Mouse (Mus musculus) lung, postnatal 10 days (tissue): Measurements from ENCODE around the gene Ccnl1.

Experiments
- DNase-seq: peaks from one replicate; pipeline ENCODE4 v3.0.0; 2021

The Ccnl1 gene

DNA sequence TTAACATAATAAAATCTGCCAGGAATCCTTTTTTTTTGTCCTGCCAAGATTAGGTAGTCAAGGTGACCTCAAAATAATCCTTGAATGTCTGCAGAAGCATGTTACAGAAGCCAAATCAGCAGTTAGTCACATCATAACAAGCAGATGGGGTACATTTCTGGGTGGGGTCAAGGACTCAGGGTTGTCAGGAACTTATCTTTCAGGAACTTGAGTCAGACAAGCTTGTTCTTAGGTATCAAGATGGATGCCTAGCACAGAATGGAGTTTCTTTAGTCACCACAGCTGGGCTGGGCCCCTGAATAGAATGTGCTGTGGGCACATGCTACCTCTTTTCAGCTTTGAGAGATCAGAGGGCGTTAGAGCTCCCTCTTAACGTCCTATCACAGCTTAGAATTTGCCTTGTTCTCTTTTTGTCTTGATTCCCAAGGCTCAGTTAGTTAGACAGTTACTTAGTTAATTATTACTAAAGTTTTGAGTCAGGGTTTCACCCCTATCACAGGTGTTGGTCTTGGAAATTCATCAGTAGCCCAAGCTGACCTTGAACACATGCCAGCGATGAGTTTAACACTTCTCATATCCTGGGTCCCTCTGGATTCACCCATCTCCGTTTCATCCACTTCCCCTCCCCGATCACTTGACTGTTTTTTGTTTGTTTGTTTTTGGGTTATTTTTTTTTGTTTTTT is 32.9 kb downstream of the Ccnl1 start:
- no peak for DNase-seq

DNA sequence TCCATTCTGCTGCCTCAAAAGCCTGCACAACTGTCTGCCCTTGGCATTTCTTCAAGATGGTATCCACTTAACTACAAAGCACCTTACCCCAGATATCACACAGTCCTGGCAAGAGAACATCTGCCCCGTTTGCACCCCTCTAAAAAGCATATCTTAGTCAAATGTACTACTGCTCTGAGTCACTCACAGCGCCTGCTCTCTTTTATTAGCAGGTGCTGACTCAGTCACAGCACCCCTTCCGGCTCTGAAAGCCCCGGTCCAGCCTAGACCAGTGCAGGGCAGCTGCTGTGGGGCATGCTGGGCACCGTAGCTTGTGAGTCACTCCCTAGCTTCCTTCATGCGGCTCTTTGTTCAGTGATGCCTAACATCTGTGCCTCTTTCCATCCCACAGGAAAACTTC is 35.6 kb downstream of the Ccnl1 start:
- no peak for DNase-seq

DNA sequence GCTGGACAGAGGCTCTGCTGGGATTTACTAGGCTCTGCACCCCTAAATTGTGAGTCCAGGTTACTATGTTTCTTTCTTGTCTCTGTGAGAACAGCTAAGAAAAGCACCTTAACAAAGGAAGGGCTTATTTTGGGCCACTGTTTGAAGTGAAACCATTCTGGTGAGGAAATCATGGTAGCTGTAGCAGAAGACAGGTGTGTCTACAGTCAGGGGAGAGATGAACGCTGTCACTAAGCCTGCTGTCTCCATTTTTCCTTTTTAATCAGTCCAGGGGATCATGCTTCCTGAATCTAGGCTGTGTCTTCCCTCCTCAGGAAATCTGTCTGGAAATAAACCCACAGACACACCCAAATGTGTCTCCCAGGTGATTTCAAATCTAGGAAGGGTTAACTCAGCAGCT is 36.4 kb downstream of the Ccnl1 start:
- DNase-seq = no peak

DNA sequence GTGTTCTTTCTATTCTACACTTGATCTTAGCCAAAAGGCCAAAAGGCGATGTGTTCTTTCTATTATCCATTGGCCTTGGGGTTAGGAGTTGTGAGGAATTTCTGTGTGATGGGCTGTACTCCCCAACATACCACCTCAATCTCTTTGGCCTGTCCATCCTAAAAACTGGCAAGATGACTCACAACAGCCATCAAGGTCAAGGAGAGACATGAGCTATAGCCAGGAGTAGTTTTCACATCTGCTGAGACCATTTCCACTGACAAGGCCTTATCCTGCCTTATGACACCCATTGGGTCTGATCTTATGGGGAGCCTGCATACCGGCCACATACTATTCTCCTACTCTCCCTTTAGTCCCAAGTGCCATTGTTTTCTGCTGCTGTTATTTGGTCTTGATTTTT is 39.0 kb downstream of the Ccnl1 start:
- DNase-seq = no peak

DNA sequence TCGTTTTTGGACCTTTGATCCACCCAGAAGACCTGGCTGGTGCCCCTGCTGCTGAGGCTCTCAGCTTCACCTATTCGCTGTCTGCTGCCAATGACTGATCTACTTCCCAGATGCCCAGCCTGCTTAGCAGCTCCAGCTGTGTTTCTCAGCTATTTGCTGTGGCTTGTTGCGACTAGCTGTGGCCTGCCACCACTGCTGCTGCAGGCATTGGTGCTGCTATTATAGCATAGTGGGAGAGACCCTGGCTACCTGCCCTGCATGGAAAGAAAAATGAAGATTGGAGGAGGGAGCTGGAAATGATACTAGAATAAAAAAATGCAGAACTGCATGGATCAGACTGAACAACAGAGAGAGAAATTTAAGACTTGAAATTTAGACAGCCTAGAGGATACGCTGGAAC is 45.1 kb downstream of the Ccnl1 start:
- DNase-seq = no peak

DNA sequence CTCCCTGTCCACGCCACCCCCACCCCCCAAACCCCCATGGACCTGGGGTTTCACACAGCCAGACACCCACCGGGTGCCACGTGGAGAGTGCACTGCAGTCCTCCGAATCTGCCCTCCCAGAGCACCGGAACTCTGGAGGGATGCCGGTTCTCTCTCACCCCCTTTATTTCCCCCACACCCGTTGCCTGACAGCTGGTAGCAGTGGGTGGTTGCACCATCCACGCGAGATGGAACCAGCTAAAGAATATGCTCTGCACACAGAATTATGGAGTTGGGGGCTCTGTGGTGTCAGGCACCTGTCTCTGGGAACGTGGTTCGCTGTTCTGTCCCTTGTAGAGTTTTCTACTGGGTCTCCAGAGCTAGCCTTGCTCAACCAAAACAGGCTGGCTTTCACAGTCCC is 45.8 kb downstream of the Ccnl1 start:
- no peak for DNase-seq

DNA sequence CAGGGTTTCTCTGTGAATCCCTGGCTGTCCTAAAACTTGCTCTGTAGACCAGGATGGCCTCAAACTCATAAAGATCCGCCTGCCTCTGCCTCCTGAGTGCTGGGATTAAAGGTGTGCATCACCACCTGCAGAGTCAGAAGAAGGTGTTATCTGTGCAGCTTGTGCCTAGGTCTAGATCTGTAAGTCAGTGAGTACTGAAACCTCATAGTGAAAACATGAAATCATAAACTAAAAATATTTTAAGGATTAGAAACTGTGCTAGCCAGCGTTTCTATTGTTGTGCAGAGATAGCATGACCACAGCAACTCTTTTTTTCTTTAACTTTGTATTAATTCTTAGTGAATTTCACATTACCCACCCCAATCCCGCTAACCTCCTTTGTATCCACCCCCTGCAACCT is 46.8 kb downstream of the Ccnl1 start:
- DNase-seq = no peak

DNA sequence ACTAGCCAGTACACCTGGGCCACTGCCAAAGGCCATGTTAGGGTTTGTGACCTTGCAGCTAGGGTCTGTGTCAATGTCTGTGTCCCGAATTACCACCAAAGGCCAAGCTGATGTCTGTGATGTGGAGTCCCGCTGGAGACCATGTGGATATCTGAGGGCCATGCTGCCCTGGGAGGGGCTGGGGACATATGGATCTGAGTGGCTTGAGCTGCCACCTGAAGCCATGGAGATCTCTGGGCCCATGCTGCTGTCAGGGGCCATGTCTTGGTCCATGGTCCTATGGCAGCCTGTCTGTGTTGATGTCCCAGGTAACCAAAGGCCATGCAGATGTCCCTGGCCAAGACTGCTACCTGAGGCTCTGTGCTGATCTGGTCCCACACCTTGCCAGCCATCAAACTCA is 48.6 kb downstream of the Ccnl1 start:
- no peak for DNase-seq

DNA sequence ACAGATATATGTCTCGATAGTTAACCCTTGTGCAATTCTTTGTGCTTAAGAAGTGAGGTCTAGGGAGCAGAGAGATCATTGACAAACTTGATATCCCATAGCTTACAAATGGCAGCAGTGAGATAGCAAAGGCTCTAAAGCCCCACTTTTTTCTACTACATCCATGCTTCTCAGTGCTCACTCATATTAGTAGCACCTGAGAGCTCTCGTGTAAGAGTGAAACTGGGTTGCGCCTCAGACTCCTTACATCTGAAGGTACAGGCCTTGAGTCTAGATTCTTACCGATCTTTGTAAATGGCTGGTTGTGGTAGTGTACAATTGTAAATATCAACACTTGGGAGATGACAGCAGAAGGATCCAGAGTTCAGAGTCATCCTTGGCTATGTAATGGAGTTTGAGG is 50.5 kb downstream of the Ccnl1 start:
- no peak for DNase-seq

DNA sequence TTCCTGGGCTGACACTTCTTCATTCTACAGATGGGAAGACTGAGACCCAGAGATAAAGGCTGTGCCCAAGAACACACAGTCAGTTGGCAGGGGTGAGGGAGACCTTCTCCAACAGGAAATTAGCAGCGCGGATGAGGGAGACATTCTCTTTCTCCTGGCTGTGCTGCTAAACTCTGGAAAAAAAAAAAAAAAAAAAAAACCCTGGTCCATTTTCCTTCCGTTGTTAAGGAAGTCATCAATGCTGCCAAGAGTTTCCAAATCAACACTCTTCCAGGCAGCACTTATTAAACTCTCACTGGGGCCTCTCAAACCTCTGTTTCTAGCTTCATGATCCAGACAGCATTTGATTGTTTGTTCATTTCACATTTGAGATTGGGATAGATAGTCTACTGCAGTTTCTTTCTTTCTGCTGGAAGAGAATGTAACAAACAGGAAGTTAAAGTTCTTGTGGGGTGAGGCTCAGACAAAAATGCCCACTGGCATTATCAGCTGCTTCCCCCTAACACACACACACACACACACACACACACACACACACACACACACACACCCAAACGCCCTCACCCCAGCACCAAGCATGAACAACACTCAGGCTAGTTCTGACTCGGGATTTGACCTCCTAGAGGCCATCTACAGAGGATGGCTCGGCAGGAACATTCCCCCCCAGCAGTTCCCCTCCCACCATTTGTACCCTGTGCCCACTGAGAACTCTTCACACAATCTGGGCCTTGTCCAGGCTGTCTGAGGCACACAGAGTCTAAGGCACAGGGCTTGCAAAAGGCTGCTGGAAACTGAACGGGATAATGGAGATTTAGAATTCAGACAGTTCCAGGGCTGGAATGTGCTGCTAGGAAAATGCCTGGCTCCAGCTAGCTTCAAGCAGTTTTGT is 52.5 kb downstream of the Ccnl1 start:
- peak; percentile 29 for DNase-seq

DNA sequence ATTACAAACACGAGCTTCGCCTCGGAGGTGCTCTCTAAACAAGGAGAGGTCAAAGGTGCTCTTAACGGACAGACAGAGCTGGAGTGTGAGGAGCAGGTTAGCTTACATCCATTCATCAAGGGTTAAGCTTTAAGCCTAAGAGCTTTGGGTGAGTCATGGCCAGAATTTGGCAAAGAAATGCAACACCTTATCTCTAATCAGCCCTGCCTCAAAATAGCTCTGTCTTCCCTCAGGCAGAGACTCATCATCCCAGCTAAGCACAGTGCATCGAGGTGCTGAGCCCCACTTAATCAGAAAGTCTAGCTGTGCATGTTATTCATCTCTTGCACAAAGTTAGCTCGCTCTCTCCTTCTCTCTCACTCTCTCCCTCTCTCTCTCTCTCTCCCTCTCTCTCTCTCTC is 53.3 kb downstream of the Ccnl1 start:
- DNase-seq = peak; percentile 8

DNA sequence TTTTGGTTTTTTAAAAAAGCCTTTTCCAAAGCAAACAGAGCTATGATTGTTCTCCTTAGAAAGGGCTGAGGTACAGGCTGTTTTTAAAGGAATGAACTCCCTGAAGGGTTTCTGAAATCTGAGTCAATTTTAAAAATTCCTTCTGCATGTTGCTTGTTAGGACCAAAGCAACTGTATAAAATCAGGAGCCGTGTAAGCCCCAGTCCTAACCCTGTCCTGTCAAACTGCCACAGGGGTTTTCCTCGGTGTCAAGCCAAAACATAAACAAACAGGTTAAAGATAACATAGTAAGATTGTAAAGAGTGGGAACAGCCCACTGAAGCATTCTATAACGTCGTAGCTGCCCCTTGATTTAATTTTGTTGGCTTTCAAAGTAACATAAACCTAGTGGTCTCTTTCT is 53.9 kb downstream of the Ccnl1 start:
- DNase-seq = no peak

DNA sequence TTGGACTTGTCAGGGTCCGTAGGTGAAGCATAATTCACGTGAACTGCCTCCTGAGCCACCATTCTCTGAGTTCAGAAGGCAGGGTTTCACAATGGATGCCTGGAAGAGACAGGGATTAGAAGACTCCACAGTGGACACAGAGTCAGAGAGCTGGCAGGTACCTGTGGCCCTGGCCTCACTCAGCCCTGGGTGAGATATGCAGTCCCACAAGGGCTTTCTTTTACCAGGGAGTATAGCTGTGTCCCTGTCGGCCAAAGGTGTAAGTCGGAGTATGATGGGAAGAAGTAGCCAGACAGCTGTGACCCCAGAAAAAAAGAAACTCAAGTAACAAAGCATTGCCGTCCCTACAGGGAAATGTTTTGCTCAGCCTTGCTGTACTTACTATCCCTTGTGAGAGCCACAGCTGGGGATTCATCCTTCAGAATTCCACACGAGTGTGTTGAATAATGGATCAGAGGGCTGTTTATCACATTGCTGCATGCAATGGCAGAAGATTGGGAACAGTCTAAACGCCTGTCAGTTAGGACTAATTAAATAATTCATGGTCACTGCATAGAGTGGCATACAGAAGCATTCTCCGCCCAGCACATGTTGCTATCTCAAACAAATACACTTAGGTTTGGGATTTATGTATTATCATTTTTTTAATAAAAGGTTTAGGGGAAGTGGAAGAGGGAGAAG is 59.3 kb downstream of the Ccnl1 start:
- DNase-seq = no peak

DNA sequence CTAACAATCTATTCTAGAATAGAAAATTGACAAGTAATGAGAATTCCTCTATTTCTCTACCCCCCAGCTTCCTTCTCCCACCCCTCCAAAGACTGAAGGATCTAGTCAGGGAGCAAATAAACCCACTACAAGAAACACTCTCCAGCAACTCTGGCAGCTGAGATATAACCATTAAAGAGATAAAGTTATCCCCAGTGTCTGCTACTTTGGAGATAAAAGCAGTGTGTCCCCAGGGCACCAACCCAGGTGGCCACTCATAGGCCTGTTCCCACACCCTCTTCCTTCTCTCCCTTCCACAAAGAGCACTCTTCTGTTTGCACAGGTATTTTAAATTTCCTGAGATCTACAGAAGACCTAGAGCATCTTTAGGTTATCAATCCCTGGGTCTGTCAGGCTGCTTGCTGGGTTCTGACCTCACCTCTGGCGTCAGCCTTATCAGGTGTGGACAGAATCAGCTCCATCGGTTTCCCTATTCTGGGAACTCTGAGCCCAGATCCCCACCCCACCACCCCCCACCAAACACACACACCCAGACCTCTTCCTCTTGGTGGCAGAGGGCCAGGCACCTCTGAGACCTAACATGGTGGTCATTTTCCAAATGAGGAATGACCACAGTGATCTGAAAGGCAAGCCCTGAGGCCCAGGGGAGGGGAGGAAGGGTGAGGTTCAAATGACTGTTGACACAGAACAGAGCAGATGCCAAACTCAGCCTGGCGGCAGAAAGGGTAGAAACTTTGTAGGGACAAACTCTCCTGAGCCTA is 60.6 kb downstream of the Ccnl1 start:
- peak; percentile 25 for DNase-seq
